Mouse (Mus musculus) myocyte (in vitro differentiated cells): Measurements from ENCODE around the gene Lta. TPM values are rescaled to one million over a fixed set of nuclear protein-coding genes. Genes with fewer than 3 reads are reported as not detected.

Experiments used
- H3K27me3 ChIP-seq: one replicate; pipeline ENCODE4 v1.6.1; 2011; ENCODE audit not compliant: control insufficient read depth, insufficient read depth, insufficient read length
- H3K36me3 ChIP-seq: one replicate; pipeline ENCODE4 v1.6.1; 2011; ENCODE audit not compliant: control insufficient read depth, insufficient read depth
- H3K4me2 ChIP-seq: one replicate; pipeline ENCODE4 v1.6.1; 2011; ENCODE audit warnings: low read depth, control low read depth
- H3K4me3 ChIP-seq: one replicate; pipeline ENCODE4 v1.5.1; 2011; ENCODE audit warnings: mild to moderate bottlenecking, control low read depth, moderate library complexity
- H3K79me2 ChIP-seq: one replicate; pipeline ENCODE4 v1.6.1; 2011; ENCODE audit not compliant: control insufficient read depth, insufficient read depth
- H3ac ChIP-seq: one replicate; pipeline ENCODE4 v1.6.1; 2011; ENCODE audit not compliant: control insufficient read depth, insufficient read length
- CEBPB ChIP-seq: IDR thresholded peaks from 2 replicates; pipeline ENCODE4 v1.6.1; 2011; ENCODE audit warnings: mild to moderate bottlenecking, moderate library complexity; ENCODE audit not compliant: poor library complexity, insufficient read depth, severe bottlenecking
- E2F4 ChIP-seq: IDR thresholded peaks from one replicate; pipeline ENCODE4 v1.6.1; 2011; ENCODE audit warnings: mild to moderate bottlenecking, control low read depth, moderate library complexity; ENCODE audit not compliant: insufficient read depth
- MAX ChIP-seq: IDR thresholded peaks from one replicate; pipeline ENCODE4 v1.6.1; 2011; ENCODE audit warnings: low read depth, mild to moderate bottlenecking, control low read depth
- MYOD1 ChIP-seq, 3 experiments: IDR thresholded peaks; one replicate each; pipeline ENCODE4 v1.6.1; 2011; ENCODE audit warnings: control low read depth in 2 of 3, low read depth in 2 of 3, mild to moderate bottlenecking in 2 of 3, moderate library complexity in 1 of 3; ENCODE audit not compliant: insufficient read length in 2 of 3, control insufficient read depth in 1 of 3
- MYOG ChIP-seq, 3 experiments: IDR thresholded peaks; one replicate each; pipeline ENCODE4 v1.6.1; 2011; ENCODE audit warnings: control low read depth in 2 of 3, low read depth in 2 of 3, mild to moderate bottlenecking in 2 of 3; ENCODE audit not compliant: insufficient read length in 2 of 3, control insufficient read depth in 1 of 3, insufficient read depth in 1 of 3
- POLR2A ChIP-seq: IDR thresholded peaks from one replicate; pipeline ENCODE4 v1.6.1; 2011; ENCODE audit warnings: low read depth, mild to moderate bottlenecking, control low read depth, moderate library complexity; ENCODE audit not compliant: insufficient read length
- POLR2AphosphoS2 ChIP-seq: IDR thresholded peaks from one replicate; pipeline ENCODE4 v1.6.1; 2011; ENCODE audit warnings: low read depth, control low read depth; ENCODE audit not compliant: insufficient read length
- REST ChIP-seq: IDR thresholded peaks from one replicate; pipeline ENCODE4 v1.6.1; 2011; ENCODE audit warnings: mild to moderate bottlenecking, control low read depth, moderate library complexity; ENCODE audit not compliant: insufficient read depth, insufficient read length
- SRF ChIP-seq: IDR thresholded peaks from one replicate; pipeline ENCODE4 v1.6.1; 2011; ENCODE audit warnings: low read depth; ENCODE audit not compliant: control insufficient read depth, insufficient read length
- TCF12 ChIP-seq: IDR thresholded peaks from one replicate; pipeline ENCODE4 v1.6.1; 2011; ENCODE audit warnings: mild to moderate bottlenecking, control low read depth; ENCODE audit not compliant: poor library complexity, insufficient read depth, severe bottlenecking
- TCF3 ChIP-seq: IDR thresholded peaks from one replicate; pipeline ENCODE4 v1.6.1; 2011; ENCODE audit warnings: low read depth, control low read depth; ENCODE audit not compliant: insufficient read length
- USF1 ChIP-seq: IDR thresholded peaks from one replicate; pipeline ENCODE4 v1.6.1; 2011; ENCODE audit warnings: low read depth, mild to moderate bottlenecking, control low read depth, moderate library complexity
- polyA plus RNA-seq: library from polyadenylated mRNA; unstranded; fragments of >200 nt; fragmentation: generic; extraction: Trizol; gene quantifications from one replicate; pipeline ENCODE4 v1.2.1, GENCODE M21; 2012; ENCODE audit warnings: missing spikeins

The Lta gene
- polyA plus RNA-seq, 1 experiment: 0.26 TPM

- Histone ChIP-seq H3K4me3 (no peak overlapping the region), H3K27me3 (no peaks in the 10 kb centered on the region), H3K36me3 (peaks cover 14% of the 10 kb centered on the region), H3ac (no peak overlapping the region), H3K79me2 (peaks cover 21% of the 10 kb centered on the region), H3K4me2 (no peak overlapping the region)
- TF ChIP-seq MYOD1 (IDR thresholded peaks at IDR 0.05; ENCODE audit: control insufficient read depth in 1 of 3, insufficient read length in 2 of 3, low read depth in 2 of 3) (no peak), REST (no peak), TCF3 (no peak), USF1 (no peak), SRF (no peak), MAX (no peak), MYOG (IDR thresholded peaks at IDR 0.05; ENCODE audit: control insufficient read depth in 1 of 3, insufficient read depth in 1 of 3, insufficient read length in 2 of 3, low read depth in 2 of 3) (no peak), POLR2AphosphoS2 (no peak), POLR2A (no peak), E2F4 (no peak), TCF12 (no peak), CEBPB (no peak)
Measured at GRCm38 (mm10) chr17:35232659-35233058, 27.5 kb upstream of the Lta start.

- TF ChIP-seq TCF3 (no peak), USF1 (no peak), E2F4 (no peak), POLR2A (no peak), TCF12 (no peak), SRF (no peak), POLR2AphosphoS2 (no peak), MYOG (IDR thresholded peaks at IDR 0.05; ENCODE audit: control insufficient read depth in 1 of 3, insufficient read depth in 1 of 3, insufficient read length in 2 of 3, low read depth in 2 of 3) (no peak), REST (no peak), MAX (no peak), CEBPB (no peak), MYOD1 (IDR thresholded peaks at IDR 0.05; ENCODE audit: control insufficient read depth in 1 of 3, insufficient read length in 2 of 3, low read depth in 2 of 3) (no peak)
- H3K27me3 ChIP-seq: no peaks in the 10 kb centered on the region
- peaks cover 14% of the 10 kb centered on the region for H3K36me3 ChIP-seq
- H3ac ChIP-seq: no peak overlapping the region
- H3K4me3 ChIP-seq: no peak overlapping the region
- H3K4me2 ChIP-seq: no peak overlapping the region
- peaks cover 21% of the 10 kb centered on the region for H3K79me2 ChIP-seq
Measured at GRCm38 (mm10) chr17:35232043-35232442, 26.9 kb upstream of the Lta start.

GRCm38 (mm10) chr17:35231022-35231421 lies 25.9 kb upstream of the Lta start:
- Histone ChIP-seq H3ac (no peak overlapping the region), H3K79me2 (peaks cover 21% of the 10 kb centered on the region), H3K27me3 (no peaks in the 10 kb centered on the region), H3K36me3 (peaks cover 14% of the 10 kb centered on the region), H3K4me3 (no peak overlapping the region), H3K4me2 (no peak overlapping the region)
- TF ChIP-seq MYOG (IDR thresholded peaks at IDR 0.05; ENCODE audit: control insufficient read depth in 1 of 3, insufficient read depth in 1 of 3, insufficient read length in 2 of 3, low read depth in 2 of 3) (no peak), TCF12 (no peak), USF1 (no peak), TCF3 (no peak)

- H3K79me2 ChIP-seq: peaks cover 5% of the 10 kb centered on the region
- no peak overlapping the region for H3K4me2 ChIP-seq
- no peak overlapping the region for H3ac ChIP-seq
- H3K36me3 ChIP-seq: peaks cover 10% of the 10 kb centered on the region
- no peak overlapping the region for H3K4me3 ChIP-seq
- no peaks in the 10 kb centered on the region for H3K27me3 ChIP-seq
- TF ChIP-seq TCF3 (no peak), MAX (no peak), POLR2AphosphoS2 (no peak), USF1 (no peak), CEBPB (no peak), REST (no peak), E2F4 (no peak), SRF (no peak), POLR2A (no peak), TCF12 (no peak), MYOD1 (IDR thresholded peaks at IDR 0.05; ENCODE audit: control insufficient read depth in 1 of 3, insufficient read length in 2 of 3, low read depth in 2 of 3) (no peak)
Measured at GRCm38 (mm10) chr17:35226561-35227046, 21.5 kb upstream of the Lta start.

GRCm38 (mm10) chr17:35225456-35225855 lies 20.3 kb upstream of the Lta start:
- H3K4me2 ChIP-seq: no peak overlapping the region
- TF ChIP-seq POLR2A: no peak
- TF ChIP-seq TCF12: no peak
- no peak for TF ChIP-seq MYOG (IDR thresholded peaks at IDR 0.05; ENCODE audit: control insufficient read depth in 1 of 3, insufficient read depth in 1 of 3, insufficient read length in 2 of 3, low read depth in 2 of 3)
- TF ChIP-seq E2F4: no peak
- no peak for TF ChIP-seq REST
- TF ChIP-seq MAX: no peak
- TF ChIP-seq USF1: no peak
- TF ChIP-seq SRF: no peak
- no peak for TF ChIP-seq CEBPB
- no peak for TF ChIP-seq POLR2AphosphoS2
- no peak for TF ChIP-seq MYOD1 (IDR thresholded peaks at IDR 0.05; ENCODE audit: control insufficient read depth in 1 of 3, insufficient read length in 2 of 3, low read depth in 2 of 3)
- no peak for TF ChIP-seq TCF3
- no peak overlapping the region for H3K4me3 ChIP-seq
- no peaks in the 10 kb centered on the region for H3K27me3 ChIP-seq
- no peak overlapping the region for H3ac ChIP-seq
- no peaks in the 10 kb centered on the region for H3K79me2 ChIP-seq
- H3K36me3 ChIP-seq: peaks cover 10% of the 10 kb centered on the region
